Comparison of ENCODE assay signal across 24 mouse cellular contexts in the genomic region with DNA sequence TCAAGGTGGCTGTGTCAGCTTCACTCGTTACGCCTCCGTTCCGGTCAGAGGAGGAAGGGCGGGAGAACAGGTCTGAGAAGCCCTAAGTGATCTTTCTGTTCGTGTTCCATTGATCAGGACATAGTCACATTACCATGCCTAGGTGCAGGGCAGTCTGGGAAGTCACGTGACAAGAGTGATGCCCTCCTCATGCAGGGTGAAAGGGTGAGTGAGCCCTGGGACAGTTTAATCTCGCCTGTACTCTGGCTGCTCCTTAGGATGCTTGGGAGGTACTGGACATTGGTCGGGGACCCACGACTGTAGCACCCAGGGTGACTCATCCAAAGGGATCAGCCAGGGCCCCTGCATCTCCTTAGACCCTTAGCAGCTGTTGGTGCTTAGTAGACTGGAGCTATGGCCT. TPM values are rescaled to one million over a fixed set of nuclear protein-coding genes. Genes with fewer than 3 reads are reported as not detected.
DNase-seq lines count a peak whose midpoint lies in the region; ATAC-seq and TF ChIP-seq lines count a peak whose summit lies in the region.
"Had no signal": no experiment of that assay in that cellular context is flagged by ENCODE, and none has a peak within 500 bp of the region (broad histone marks: within the 10 kb centered on the region; RNA-seq: fewer than 3 reads in every experiment).

No protein-coding gene starts in this region.

- no peak overlapping the region for H3K4me2 ChIP-seq in heart, embryonic 14.5 days (ENCODE audit: low read length)
- no peak overlapping the region for H3K4me2 ChIP-seq in kidney, embryonic 15.5 days
- H3K4me2 ChIP-seq: embryonic facial prominence, embryonic 15.5 days; hindbrain, embryonic 14.5 days; limb, embryonic 13.5 days; liver, embryonic 12.5 days; midbrain, embryonic 13.5 days had no signal

- TF ChIP-seq POLR2A in kidney, adult 2 months (IDR thresholded peaks at IDR 0.05; ENCODE audit: low read depth, low read length): no peak

- no peak for DNase-seq in heart, adult 11 months
- peak; percentile 41 for DNase-seq in kidney, adult 2 months
- peak; percentile 28 for DNase-seq in ES-CJ7 (ENCODE audit: low read depth, low spot score)
- DNase-seq in ZHBTc4 (ENCODE audit: low read depth, low spot score): peak; percentile 30
- DNase-seq in layer of hippocampus, adult 11-12 months (ENCODE audit: low spot score): no peak
- DNase-seq: adrenal gland, postnatal 10 days; cerebellum, adult 18-20 months; cerebellum, postnatal 25 days; gastrocnemius, adult 2 months; heart, postnatal 14 days; layer of hippocampus, adult 9-11 months; lung, adult 18-20 months; lung, postnatal 14 days; right cerebral cortex, postnatal 14 days had no signal

- ATAC-seq in heart, embryonic 14.5 days (ENCODE audit: insufficient number of reproducible peaks, insufficient read depth, low FRiP score, low read depth): no peak
- no peak for ATAC-seq in kidney, embryonic 15.5 days (replicated peaks; ENCODE audit: low FRiP score)
- ATAC-seq: forebrain, embryonic 14.5 days; inflammation-experienced regulatory T-cells, adult 6 months; liver, embryonic 12.5 days; midbrain, embryonic 13.5 days had no signal

- TF ChIP-seq CTCF in kidney, adult 2 months (conservative IDR thresholded peaks at IDR 0.05; ENCODE audit: insufficient read depth, insufficient read length, low read depth, low read length): no peak

- H3K9me3 ChIP-seq in heart, embryonic 14.5 days (ENCODE audit: control insufficient read depth, low read length): no peaks in the 10 kb centered on the region
- no peaks in the 10 kb centered on the region for H3K9me3 ChIP-seq in kidney, embryonic 15.5 days (replicated peaks)
- H3K9me3 ChIP-seq: embryonic facial prominence, embryonic 15.5 days; limb, embryonic 13.5 days; liver, embryonic 12.5 days; midbrain, embryonic 13.5 days had no signal

- H3K4me1 ChIP-seq in heart, embryonic 14.5 days (ENCODE audit: control insufficient read depth in 2 of 2, insufficient read depth in 2 of 2, low read length in 2 of 2): peaks cover 18 to 21% of the 10 kb centered on the region in 2 experiments
- H3K4me1 ChIP-seq in kidney, adult 2 months (ENCODE audit: control insufficient read depth, insufficient read depth, low read length): peaks cover 17% of the 10 kb centered on the region; the same call in 1 of the 2 replicates
- H3K4me1 ChIP-seq in kidney, embryonic 15.5 days: peaks cover 13% of the 10 kb centered on the region

- no peak overlapping the region for H3K4me3 ChIP-seq in heart, embryonic 14.5 days (ENCODE audit: control insufficient read depth in 1 of 2, insufficient read depth in 1 of 2, low read depth in 1 of 2, low read length in 2 of 2)
- H3K4me3 ChIP-seq in kidney, adult 2 months (ENCODE audit: insufficient read depth, low read depth, low read length): no peak overlapping the region
- H3K4me3 ChIP-seq in kidney, embryonic 15.5 days (replicated peaks): no peak overlapping the region
- H3K4me3 ChIP-seq: embryonic facial prominence, embryonic 15.5 days; gastrocnemius, adult 2 months; limb, embryonic 13.5 days; liver, embryonic 12.5 days; midbrain, embryonic 13.5 days had no signal

- 0 out of 2 replicates have a peak overlapping the region, but pooled peaks have one; percentile 10 for H3K9ac ChIP-seq in heart, embryonic 14.5 days (ENCODE audit: low read length)
- no peak overlapping the region for H3K9ac ChIP-seq in kidney, embryonic 15.5 days
- H3K9ac ChIP-seq: embryonic facial prominence, embryonic 15.5 days; hindbrain, embryonic 14.5 days; limb, embryonic 13.5 days; liver, embryonic 12.5 days; midbrain, embryonic 13.5 days had no signal

- 0 out of 4 replicates have a peak overlapping the region, but pooled peaks of 1 of the 2 experiments have one; percentile 76 for H3K27ac ChIP-seq in heart, embryonic 14.5 days (replicated peaks in 1 of 2; ENCODE audit: control insufficient read depth in 1 of 2, insufficient read depth in 1 of 2, low read depth in 2 of 2, low read length in 2 of 2)
- H3K27ac ChIP-seq in kidney, adult 2 months (ENCODE audit: insufficient read depth, low read depth, low read length): no peak overlapping the region
- no peak overlapping the region for H3K27ac ChIP-seq in kidney, embryonic 15.5 days
- H3K27ac ChIP-seq: embryonic facial prominence, embryonic 15.5 days; gastrocnemius, adult 2 months; hindbrain, embryonic 14.5 days; limb, embryonic 13.5 days; liver, embryonic 12.5 days; midbrain, embryonic 13.5 days had no signal

- 63% methylated on average over 10 of the region's 10 CpGs for WGBS in heart, embryonic 14.5 days
- WGBS in kidney, adult 2 months: 74% methylated on average over 10 of the region's 10 CpGs
- 86% methylated on average over 10 of the region's 10 CpGs for WGBS in kidney, embryonic 15.5 days

- peaks cover 16% of the 10 kb centered on the region for H3K36me3 ChIP-seq in heart, embryonic 14.5 days (ENCODE audit: control insufficient read depth, insufficient read depth, low read length)
- H3K36me3 ChIP-seq in kidney, adult 2 months (ENCODE audit: control insufficient read depth, insufficient read depth, low read length): no peaks in the 10 kb centered on the region
- peaks cover 14% of the 10 kb centered on the region for H3K36me3 ChIP-seq in kidney, embryonic 15.5 days

- H3K27me3 ChIP-seq in heart, embryonic 14.5 days (ENCODE audit: control insufficient read depth, insufficient read depth, low read length): no peaks in the 10 kb centered on the region
- no peaks in the 10 kb centered on the region for H3K27me3 ChIP-seq in kidney, adult 2 months (replicated peaks; ENCODE audit: control insufficient read depth, insufficient read depth, low read length)
- no peaks in the 10 kb centered on the region for H3K27me3 ChIP-seq in kidney, embryonic 15.5 days
- H3K27me3 ChIP-seq: embryonic facial prominence, embryonic 15.5 days; limb, embryonic 13.5 days; liver, embryonic 12.5 days; midbrain, embryonic 13.5 days had no signal

RNA-seq across cellular contexts. Expression of a gene that starts 22.7 kb away (rescaled TPM):
- 31.7 and 32.4 TPM in 2 replicates for polyA plus RNA-seq in heart, embryonic 14.5 days (2014; fragmentation: Nextera tagmentation; extraction: Ambion mirVana)
- polyA plus RNA-seq in kidney, adult 2 months (2012; rRNA removed): 87.1 and 97.6 TPM in 2 replicates
- polyA plus RNA-seq in kidney, embryonic 15.5 days (2015; fragmentation: Nextera tagmentation; extraction: Ambion mirVana): 34.4 and 39.8 TPM in 2 replicates

RNA-seq across cellular contexts. Expression of a gene that starts 31.7 kb away (rescaled TPM):
- polyA plus RNA-seq in heart, embryonic 14.5 days (2014; fragmentation: Nextera tagmentation; extraction: Ambion mirVana): 27.0 and 29.9 TPM in 2 replicates
- polyA plus RNA-seq in kidney, adult 2 months (2012; rRNA removed): 36.5 and 38.7 TPM in 2 replicates
- 54.3 and 66.8 TPM in 2 replicates for polyA plus RNA-seq in kidney, embryonic 15.5 days (2015; fragmentation: Nextera tagmentation; extraction: Ambion mirVana)

RNA-seq across cellular contexts. Expression of a gene that starts 34.8 kb away (rescaled TPM):
- polyA plus RNA-seq in heart, embryonic 14.5 days (2014; fragmentation: Nextera tagmentation; extraction: Ambion mirVana): 1.5 and 6.1 TPM in 2 replicates
- 3.9 and 12.0 TPM in 2 replicates for polyA plus RNA-seq in kidney, adult 2 months (2012; rRNA removed)
- polyA plus RNA-seq in kidney, embryonic 15.5 days (2015; fragmentation: Nextera tagmentation; extraction: Ambion mirVana): 8.0 and 22.0 TPM in 2 replicates

RNA-seq across cellular contexts. Expression of a gene that starts 39.1 kb away (rescaled TPM):
- 0.07 TPM in 1 of 2 replicates, not detected in the other for polyA plus RNA-seq in heart, embryonic 14.5 days (2014; fragmentation: Nextera tagmentation; extraction: Ambion mirVana)
- not detected in 2 replicates for polyA plus RNA-seq in kidney, adult 2 months (2012; rRNA removed)
- not detected in 2 replicates for polyA plus RNA-seq in kidney, embryonic 15.5 days (2015; fragmentation: Nextera tagmentation; extraction: Ambion mirVana)
- polyA plus RNA-seq: inflammation-experienced regulatory T-cells, adult 6 months; liver, embryonic 12.5 days; neural tube, embryonic 11.5 days had no signal

Comparison
In these comparisons a context has a peak if more than half of its experiments do, and no peak if none do; other contexts are left out.
1. DNase-seq: peak in kidney, adult 2 months (single experiment), ES-CJ7 (single experiment) and ZHBTc4 (single experiment); none in heart, adult 11 months (single experiment) and layer of hippocampus, adult 11-12 months (single experiment).